Mouse (Mus musculus) cerebellum, adult 18-20 months (tissue): Measurements from ENCODE around the gene Pde11a.
"Not testable (repeated sequence)": the region's sequence is repeated elsewhere in the genome, so short reads cannot be mapped to it uniquely, and the experiment has no call there.

Experiments
- DNase-seq, 2 experiments: peaks; one replicate each; pipeline ENCODE4 v3.0.0; 2021

The Pde11a gene

DNA sequence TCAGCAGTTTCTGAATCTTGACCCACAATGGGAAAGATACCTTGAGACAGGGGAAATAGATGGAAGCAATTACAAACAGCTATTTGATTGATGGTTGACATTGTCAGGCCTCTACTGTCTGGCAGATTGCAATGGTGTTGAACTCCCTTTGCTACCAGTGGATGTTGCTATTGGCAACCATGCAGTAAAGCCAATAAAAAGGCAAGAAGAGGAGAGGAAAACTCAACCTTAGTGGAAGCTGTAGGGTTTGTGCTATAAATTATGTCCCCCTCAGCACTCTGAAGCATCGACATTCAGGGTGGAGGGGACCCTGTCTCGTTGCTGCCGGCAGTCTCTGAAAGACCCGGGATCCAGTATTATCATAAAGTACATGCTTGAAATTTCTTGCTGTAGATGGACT is 350.2 kb downstream of the Pde11a start:
- no peak for DNase-seq

DNA sequence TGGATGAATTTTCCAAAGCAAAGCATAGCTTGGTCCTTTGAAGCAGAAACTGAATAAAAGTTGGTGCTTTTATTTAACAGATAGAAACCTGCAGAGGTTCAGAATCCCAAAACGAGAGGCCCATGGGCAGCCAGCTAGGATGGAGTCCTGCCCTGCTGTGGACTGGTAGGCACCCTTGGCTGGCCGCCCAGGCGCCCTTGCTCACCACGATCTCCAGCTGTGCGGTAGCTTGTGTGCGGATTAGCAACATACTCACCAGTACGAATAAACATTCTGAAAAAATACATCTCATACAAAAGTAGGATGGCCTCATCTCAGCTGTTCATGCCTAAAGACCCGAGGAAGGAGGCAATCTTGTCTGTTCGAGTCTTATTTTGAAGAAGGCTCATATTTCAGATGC is 350.8 kb downstream of the Pde11a start:
- no peak for DNase-seq

DNA sequence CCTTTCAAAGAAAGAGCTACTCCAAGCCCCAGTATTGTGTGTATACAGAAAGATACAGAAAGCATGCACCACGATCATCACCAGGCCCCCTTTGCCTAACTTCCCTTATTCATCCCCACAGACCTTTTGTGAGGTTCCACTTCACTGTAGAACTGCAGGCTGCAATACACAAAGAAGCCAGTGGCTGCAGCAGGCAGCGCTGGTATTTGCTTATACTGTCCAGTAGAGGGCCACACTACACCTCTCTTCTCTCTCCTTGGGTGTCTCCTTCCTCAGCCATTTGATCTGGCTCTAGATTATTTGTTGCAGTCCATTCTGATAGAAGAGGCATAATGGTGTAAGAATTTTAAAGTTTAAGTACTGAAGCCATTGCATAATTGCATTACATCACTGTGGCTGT is 353.4 kb downstream of the Pde11a start:
- DNase-seq: peak; percentile 63 to 65

DNA sequence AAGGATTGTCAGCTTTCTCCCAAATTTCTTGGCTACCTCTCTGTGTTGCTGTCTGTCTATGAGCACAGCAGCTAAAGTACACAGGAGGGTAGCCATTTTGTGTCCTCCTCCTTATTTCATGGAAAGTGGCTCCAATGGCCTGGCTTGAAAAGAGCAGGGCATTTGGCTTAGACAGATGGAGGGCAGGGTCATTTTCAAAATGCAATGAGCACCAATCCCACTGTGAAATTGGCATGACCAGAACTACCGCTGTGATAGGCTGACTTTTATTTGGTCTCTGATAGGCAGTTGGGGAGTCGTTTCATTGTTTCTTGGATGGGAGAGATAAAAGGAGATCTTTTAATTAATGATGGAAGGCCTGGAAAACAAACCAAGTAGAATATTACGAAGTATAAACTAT is 354.7 kb downstream of the Pde11a start:
- DNase-seq: no peak

DNA sequence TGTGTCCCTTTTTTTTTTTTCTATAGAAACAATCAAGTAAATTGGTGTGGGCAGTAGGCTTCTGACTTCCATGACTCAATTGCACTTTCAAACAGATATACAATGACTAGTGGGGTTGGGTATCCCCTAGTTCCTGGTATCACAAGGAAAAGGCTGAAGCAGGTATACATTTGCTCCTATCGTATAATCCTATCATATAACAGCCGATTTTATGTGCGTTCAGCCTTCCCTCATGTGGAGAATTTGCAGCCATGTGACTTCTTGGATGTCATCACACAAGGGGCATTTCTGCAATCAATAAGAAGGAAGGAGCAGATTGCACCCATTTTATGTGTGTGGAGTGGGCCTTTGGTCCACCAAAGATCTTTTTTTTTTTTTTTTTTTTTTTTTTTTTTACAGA is 355.5 kb downstream of the Pde11a start:
- DNase-seq: no peak

- DNase-seq: no peak
Measured at GRCm38 (mm10) chr2:75982626-75983025, 355.9 kb downstream of the Pde11a start.

- peak; percentile 78 to 81 for DNase-seq
Measured at GRCm38 (mm10) chr2:75981440-75982081, 357.0 kb downstream of the Pde11a start, which contains the start of gene Ttc30a1. Gene Ttc30a1, minus strand, starts transcription at chr2:75981967.

- not testable (repeated sequence) for DNase-seq
Measured at GRCm38 (mm10) chr2:75980933-75981439, 357.6 kb downstream of the Pde11a start.

DNA sequence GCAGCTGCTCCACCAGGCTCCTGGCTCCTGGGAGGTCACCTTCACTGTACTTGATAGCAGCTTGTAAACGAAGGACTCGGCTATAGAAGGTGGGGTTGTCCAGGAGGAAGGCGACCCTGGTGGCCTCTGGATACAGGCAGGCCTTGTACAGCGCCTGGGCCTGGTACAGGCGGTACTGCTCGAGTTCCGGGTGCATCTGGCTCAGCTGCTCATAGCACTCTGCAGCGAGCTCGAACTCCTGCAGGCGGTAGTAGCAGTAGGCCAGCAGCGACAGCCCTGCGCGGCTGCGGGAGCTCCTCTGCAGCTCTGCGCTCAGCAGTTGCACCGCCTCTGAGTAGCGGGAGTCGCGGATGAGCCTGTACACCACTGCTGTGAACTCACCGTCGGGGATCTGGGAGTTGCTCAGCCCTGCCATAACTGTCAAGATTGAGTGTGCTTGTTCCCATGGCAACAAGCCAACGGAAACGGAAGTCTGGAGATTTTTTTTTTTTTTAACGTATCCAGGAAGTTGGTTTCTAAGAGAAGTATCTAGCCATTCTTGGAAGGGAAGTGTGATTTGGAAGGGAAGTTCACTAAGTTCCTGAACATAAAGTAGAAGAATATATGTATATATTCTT is 360.7 kb downstream of the Pde11a start, which contains the start of gene Ttc30a2:
Gene Ttc30a2 (minus strand): TSS at position 419 of the 617 bp plus-strand sequence.
- not testable (repeated sequence) for DNase-seq

DNA sequence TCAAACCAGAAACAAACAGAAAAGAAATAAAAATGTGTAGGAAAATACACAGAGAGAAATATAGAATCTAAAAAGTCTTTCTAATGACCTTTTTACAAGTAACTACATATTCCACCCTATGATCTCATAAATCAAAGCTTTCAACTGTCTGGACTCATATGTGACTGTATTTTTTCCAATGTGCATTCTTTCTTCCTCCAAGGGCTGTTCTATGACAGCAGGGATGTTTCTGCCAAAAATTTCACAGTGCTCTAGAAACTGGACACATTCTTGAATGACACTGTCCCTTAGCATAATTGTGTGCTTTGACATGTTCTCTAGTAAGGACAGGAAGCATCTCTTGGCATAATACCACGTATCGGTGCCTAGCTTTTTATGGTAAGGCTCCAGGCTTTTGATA is 362.5 kb downstream of the Pde11a start:
- DNase-seq: not testable (repeated sequence)

GRCm38 (mm10) chr2:75974131-75974530 is 364.4 kb downstream of the Pde11a start:
- no peak for DNase-seq

DNA sequence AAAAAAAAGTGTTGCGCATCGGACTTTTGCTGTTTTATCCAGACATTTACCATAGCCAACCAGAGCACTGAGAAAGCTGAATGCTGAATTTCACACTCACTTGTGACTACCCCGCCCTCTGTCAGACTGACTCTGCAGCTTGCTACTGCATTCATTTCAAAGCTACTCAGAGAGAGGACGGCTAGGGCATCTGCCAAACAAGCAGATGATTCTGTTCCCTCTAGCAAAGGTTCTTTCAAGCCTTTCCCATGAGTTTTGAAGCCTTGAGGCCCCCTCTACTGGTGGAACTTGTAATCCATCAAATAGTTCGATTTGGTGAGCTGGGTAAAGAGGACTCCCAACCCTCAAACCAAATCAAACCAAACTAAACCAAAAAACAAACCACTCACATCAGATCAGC is 373.6 kb downstream of the Pde11a start:
- peak; percentile 67 to 73 for DNase-seq

DNA sequence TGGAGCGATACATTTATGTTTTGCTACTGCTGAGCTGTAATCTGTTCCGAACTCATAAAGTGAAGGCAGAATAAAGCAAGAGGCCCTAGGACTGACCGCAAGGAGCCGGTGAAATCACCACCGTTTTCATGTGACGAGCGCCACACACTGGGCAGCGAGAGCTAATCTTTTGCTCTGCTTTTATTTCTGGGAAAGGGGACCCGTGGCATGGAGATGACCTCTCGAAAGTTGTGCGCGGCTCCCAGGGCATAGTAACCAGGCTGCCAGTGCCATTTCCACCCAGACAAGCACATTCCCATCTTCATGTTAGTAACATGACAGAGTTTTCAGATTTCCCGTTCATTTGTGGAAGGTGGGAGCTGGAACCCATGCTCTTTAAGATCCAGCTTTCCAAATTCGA is 374.1 kb downstream of the Pde11a start:
- peak; percentile 63 to 73 for DNase-seq

- DNase-seq: no peak
Measured at GRCm38 (mm10) chr2:75964051-75964450, 374.5 kb downstream of the Pde11a start.

- no peak for DNase-seq
Measured at GRCm38 (mm10) chr2:75963211-75963840, 375.2 kb downstream of the Pde11a start.

DNA sequence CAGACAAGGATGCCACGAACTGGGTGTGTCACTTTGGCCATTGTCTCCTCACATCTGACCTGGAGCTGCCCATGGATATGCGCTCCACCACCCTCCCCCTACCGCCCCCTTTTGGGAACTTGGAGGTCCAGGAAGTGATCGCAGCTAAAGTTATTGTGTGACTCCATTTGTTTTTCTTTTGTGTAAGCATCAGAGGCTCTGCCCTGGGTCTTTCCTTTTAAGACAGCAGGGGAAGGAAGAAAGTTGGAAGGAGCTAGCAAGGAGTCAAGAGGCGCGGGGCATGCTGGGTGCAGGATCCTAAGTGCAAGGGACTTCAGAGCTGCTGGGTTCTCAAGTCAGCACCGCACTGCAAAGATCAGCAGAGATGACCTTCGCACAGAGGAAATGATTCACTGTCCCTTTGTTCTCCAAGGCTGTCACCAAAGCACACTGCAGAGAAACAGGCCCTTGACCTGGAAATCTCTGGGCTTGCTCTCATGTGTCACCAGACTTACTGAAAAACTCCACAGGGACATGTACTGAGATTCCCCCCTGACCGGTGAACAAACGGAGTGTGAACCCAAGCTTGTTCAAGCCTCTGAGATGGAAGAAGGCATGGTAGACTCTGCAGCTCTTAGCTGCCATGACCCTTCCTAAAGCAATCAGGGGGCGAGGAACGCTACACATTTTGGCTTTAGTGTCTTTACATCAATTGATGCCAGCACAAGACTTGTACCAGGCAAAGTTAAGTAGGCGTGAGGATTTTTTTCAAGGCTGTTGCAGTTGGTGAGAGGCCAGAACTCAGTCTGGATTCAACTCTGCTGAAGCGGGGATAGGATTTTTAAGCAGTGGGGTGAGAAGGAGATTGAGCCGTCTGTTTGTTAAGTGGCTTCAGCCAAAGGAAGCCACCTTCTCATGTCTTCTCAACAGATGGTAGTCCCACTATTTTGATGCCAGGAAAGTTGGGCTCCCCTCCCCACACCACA is 377.9 kb downstream of the Pde11a start:
- no peak for DNase-seq

- peak; percentile 30 for DNase-seq
Measured at GRCm38 (mm10) chr2:75959850-75960365, 378.7 kb downstream of the Pde11a start.

DNA sequence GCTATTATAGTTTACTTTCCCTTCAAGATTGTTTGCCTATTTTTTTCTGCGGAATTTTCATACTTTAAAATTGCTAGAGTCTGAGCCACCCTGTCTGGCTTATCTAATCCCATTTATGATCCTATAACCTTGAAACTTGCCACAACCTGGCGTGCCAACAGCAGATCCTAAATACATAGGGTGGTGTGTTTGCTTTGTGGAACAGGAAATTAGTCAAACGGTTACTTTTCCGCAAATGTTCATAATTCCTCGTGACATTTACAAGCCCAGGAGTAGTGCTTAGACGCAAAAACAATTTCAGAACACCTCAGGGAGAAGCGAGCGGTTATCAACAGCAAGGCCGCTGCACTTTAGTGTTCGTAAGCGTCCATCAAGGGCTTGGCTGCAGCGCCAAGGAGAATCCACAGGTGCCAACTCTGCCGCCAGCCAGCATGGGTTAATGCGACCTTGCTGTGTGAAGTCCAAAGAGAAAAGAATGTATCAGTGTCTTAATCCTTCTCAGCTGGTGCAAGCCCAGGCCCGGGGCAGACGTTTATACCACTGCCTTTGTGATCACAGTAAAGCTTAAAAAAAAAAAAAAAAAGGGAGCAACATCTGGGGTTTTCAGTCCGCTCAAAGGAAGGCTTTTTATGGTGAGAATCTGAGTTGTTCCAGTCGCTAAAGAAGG is 379.3 kb downstream of the Pde11a start:
- DNase-seq: no peak

GRCm38 (mm10) chr2:75955709-75956108 is 382.9 kb downstream of the Pde11a start:
- DNase-seq: no peak

- DNase-seq: no peak
Measured at GRCm38 (mm10) chr2:75953320-75953719, 385.3 kb downstream of the Pde11a start.

DNA sequence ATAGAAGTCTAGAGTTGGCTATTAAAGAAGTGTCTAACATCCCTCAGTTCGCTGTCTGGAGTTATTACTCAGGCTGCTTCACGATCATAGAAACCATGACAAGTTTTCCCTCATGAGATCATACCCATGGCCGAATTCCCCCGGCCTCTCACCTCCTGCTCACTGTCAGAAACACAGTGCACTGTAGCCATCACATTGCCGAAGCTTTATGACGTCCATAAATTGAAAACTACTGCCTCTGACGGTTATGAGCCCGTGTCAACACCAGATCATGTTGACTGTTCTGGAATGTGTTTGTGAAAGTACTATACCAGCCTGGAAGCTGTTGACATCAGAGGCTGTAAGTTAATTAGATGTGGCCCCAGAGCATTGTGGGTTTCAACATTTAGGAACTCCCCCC is 387.9 kb downstream of the Pde11a start:
- DNase-seq: no peak
